Mouse (Mus musculus) brain, embryonic 14.5 days (tissue): Measurements from ENCODE around the gene Phf11b. TPM values are rescaled to one million over a fixed set of nuclear protein-coding genes. Genes with fewer than 3 reads are reported as not detected.
"Not testable (repeated sequence)": the region's sequence is repeated elsewhere in the genome, so short reads cannot be mapped to it uniquely, and the experiment has no call there.

Source experiments
- DNase-seq: peaks from one replicate; pipeline ENCODE4 v3.0.0-alpha.2; 2011; ENCODE audit warnings: low read depth
- CTCF ChIP-seq: fragments of 200-500 bp; IDR thresholded peaks from 2 replicates; pipeline ENCODE4 v1.5.1; 2012; ENCODE audit warnings: inconsistent platforms, mild to moderate bottlenecking, moderate library complexity, borderline replicate concordance; ENCODE audit not compliant: insufficient read depth, insufficient read length; ENCODE audit errors: extremely low read depth
- POLR2A ChIP-seq: fragments of 200-500 bp; IDR thresholded peaks from 2 replicates; pipeline ENCODE4 v1.6.1; 2012; ENCODE audit warnings: mild to moderate bottlenecking, inconsistent platforms, borderline replicate concordance; ENCODE audit not compliant: poor library complexity, insufficient read depth, insufficient read length, severe bottlenecking; ENCODE audit errors: extremely low read depth
- polyA plus RNA-seq: library from polyadenylated mRNA; depleted of rRNA; stranded (reverse); fragments of >200 nt; gene quantifications from 2 replicates; pipeline ENCODE4 v1.2.3, GENCODE M21; 2012; rRNA removed

Gene Phf11b
- polyA plus RNA-seq, result 0.05 and 0.08 TPM in 2 replicates

DNA sequence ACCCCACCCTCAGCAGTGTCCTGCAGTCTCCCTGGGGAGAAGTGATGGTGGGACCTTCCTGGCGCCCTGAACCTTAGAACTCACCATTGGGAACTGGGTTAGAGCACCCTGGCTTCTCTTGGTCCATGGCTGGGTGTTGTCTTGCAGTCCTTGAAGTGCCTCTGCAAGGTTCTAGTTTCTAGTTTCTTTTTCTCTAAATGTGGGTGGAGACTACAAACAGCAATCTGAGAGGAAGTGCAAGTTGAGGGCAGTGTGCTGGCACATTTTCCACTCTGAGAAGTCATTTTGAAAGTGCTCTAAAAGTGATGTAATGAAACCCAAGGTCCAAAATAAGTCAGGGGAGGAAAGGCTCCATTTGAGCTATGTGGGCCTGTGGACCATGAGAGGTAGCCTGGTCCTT lies at the start of gene Phf11b:
Phf11b (minus strand) TSS at position 163 of the 400 bp plus-strand sequence.
- not testable (repeated sequence) for DNase-seq

DNA sequence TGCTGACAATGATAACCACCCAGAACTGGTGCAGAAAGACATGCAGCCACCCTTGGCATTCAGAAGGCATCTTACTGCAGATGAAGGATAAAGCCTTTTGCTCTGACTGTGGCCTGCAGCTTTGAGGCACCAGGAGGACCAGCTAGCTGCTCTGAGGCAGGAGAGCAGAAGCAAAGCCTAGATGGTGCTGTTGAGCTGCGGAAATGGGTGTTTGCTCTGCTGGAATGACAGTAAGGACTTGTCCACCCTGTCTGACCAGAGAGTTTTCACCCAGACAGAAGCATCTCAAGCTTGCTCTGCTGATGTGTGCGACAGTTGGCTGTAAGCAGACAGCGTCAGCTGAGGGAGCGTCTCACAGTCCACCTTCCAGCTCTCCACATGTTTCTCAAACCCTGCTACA lies 49.0 kb upstream of the Phf11b start:
- not testable (repeated sequence) for DNase-seq

DNA sequence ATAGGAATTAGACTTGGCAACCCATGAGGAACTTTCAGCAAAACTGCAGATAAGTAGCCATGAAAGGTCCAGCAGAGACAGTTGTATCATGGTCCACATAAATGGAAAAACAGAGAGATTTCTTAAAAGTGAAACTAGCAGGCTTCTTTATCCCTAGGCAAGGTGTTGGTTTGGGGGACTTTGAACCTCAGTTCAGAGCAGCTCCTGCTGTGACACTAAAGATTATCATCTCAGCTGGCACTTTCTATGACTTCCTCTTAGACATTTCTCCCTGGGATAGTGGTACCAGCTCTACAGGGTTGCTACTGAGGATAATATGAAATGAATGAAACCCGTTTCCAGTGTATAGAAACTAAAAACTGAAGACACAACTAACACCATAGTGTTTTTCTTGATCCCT lies 48.4 kb upstream of the Phf11b start:
- TF ChIP-seq CTCF (no peak), POLR2A (no peak)
- DNase-seq, result no peak

DNA sequence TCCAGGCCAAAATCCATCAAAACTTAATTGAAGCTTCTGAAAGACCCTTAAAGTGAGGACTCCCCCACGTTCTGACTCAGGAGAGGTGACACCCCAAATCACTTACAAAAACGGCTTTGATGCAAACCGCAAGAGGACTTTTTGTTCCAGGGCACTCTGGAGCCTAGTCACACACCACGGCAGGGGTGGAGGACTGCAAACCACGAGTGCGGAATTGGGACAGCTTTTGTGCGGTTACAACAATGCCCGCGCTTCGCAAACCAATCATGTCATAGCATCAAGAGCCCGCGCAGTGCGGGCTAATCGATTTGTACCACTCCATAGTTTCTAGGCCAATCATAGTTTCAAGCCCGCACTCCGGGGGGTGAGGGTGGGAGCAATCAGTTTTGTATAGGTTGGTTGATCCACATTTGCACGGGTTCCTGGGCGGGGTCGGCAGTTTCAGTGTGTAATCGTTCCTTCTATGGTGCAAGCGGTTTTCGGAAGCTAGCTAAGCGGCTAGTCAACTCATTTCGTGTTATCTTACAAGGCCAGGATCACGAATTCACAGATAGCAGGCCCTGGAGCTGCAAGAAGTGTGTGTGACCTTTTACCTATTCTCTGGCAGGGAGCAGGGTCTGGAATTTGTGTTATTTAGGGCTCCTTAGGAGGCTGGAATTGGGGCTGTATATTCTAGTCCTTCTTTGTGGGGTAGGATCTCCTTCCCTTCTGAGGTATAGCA lies 29.4 kb upstream of the Phf11b start:
- DNase-seq, result no peak
- TF ChIP-seq CTCF (no peak), POLR2A (no peak)

- DNase-seq, result no peak
- TF ChIP-seq CTCF, result no peak
- no peak for TF ChIP-seq POLR2A
Observed at GRCm38 (mm10) chr14:59366386-59367105, 25.4 kb upstream of the Phf11b start.

- TF ChIP-seq CTCF, result no peak
- TF ChIP-seq POLR2A, result no peak
- DNase-seq, result peak; percentile 1
Observed at GRCm38 (mm10) chr14:59365244-59365644, 24.1 kb upstream of the Phf11b start, which contains the start of gene Phf11d. Gene Phf11d, minus strand, starts transcription at chr14:59365470.

DNA sequence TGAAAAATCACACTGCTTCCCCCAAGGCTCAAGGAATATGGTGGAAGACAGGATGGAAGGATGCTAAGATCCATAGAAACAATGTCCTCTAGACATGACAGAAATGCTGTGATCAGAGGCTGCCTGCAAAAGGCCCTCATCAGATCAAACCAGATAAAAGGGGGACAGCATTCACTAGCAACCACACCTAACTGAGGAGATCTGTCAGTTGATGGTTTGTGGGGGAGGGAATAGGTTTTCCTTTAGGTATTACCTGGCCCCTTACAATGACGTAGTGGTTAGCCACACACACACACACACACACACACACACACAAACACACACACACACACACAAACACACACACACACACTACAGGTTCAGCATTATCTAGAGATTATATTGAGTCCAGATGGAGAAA lies 1.6 kb downstream of the Phf11b start:
- DNase-seq, result no peak
- no peak for TF ChIP-seq POLR2A
- no peak for TF ChIP-seq CTCF

DNA sequence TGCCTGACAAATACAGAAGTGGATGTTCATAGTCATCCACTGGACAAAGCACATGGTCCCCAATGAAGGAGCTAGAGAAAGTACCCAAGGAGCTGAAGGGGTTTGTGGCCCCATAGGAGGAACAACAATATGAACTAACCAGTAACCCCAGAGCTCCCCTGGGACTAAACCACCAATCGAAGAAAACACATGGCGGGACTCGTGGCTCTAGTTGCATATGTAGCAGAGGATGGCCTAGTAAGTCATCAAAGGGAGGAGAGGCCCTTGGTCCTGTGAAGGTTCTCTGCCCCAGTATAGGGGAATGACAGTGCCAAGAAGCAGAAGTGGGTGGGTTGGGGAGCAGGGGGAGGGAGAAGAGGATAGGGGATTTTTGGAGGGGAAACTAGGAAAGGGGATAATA lies 5.1 kb downstream of the Phf11b start:
- not testable (repeated sequence) for DNase-seq

- peak; percentile 35; the same call in 1 of the 2 replicates for TF ChIP-seq CTCF
- DNase-seq, result peak; percentile 27
Observed at GRCm38 (mm10) chr14:59330499-59330898, 10.7 kb downstream of the Phf11b start.

GRCm38 (mm10) chr14:59319970-59320369 lies 21.2 kb downstream of the Phf11b start:
- not testable (repeated sequence) for DNase-seq

GRCm38 (mm10) chr14:59319036-59319435 lies 22.1 kb downstream of the Phf11b start:
- not testable (repeated sequence) for DNase-seq

GRCm38 (mm10) chr14:59297391-59297790 lies 43.8 kb downstream of the Phf11b start, which contains the start of gene Phf11a:
Gene Phf11a, minus strand, starts transcription at chr14:59297522.
- DNase-seq, result not testable (repeated sequence)

DNA sequence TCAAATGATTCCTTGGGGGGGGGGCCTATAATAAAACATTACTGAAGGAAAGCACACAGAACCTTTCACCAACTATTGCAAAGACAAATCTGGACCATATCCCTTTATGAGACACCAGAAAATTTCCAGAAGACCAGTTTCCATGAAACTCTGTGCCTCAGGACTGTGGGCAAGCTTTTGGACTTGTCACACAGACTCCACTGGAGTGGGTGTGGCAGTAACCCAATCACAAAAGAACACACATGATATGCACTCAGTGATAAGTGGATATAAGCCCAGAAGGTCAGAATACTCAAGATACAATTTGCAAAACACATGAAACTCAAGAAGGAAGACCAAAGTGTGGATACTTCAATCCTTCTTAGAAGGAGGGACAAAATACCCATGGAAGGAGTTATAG lies 49.4 kb downstream of the Phf11b start:
- DNase-seq, result not testable (repeated sequence)

DNA sequence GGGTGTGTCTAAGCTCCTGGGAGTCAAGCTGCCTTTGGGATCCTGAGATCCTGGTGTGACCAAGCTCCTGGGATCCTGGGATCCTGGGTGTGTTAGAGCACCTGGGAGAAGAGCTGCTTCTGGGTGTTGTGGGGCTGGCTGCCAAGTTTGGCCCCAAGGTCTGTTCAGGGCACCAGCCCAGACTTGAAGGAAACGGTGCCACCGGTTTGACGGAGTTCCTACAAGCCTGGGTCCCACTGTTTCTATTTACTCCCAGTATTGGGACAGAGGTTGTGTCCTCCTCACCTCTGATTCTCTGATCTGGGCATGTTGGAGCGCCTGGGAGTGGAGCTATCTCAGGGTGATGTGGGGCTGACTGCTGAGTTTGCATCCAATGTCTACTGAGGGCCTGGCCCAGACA lies 66.2 kb downstream of the Phf11b start:
- not testable (repeated sequence) for DNase-seq

Other genes with a start within 250 kb of the Phf11b start
- not detected in 2 replicates for gene 1700129C05Rik, start 198.5 kb downstream of the Phf11b start, polyA plus RNA-seq
- gene Gm5142, start 162.6 kb downstream of the Phf11b start, polyA plus RNA-seq, result not detected in 2 replicates
- gene Rcbtb1, start 140.1 kb downstream of the Phf11b start, polyA plus RNA-seq, result 57.1 and 57.7 TPM in 2 replicates
- not detected in 2 replicates for gene Gm6904, start 81.1 kb downstream of the Phf11b start, polyA plus RNA-seq
- gene Phf11a, start 43.8 kb downstream of the Phf11b start, polyA plus RNA-seq, result not detected in 2 replicates
- 0.29 and 0.32 TPM in 2 replicates for gene Phf11d, start 24.1 kb upstream of the Phf11b start, polyA plus RNA-seq
- gene Phf11c, start 54.0 kb upstream of the Phf11b start, polyA plus RNA-seq, result 0.92 and 1.1 TPM in 2 replicates
- gene Setdb2, start 99.5 kb upstream of the Phf11b start, polyA plus RNA-seq, result 5.1 and 5.4 TPM in 2 replicates
- gene Cab39l, start 99.6 kb upstream of the Phf11b start, polyA plus RNA-seq, result 7.8 and 12.4 TPM in 2 replicates